Mouse (Mus musculus): ENCODE data around the gene Urad.
A peak's percentile ranks its signal among the peaks of the same experiment; 100 is the strongest.

Gene Urad

DNA sequence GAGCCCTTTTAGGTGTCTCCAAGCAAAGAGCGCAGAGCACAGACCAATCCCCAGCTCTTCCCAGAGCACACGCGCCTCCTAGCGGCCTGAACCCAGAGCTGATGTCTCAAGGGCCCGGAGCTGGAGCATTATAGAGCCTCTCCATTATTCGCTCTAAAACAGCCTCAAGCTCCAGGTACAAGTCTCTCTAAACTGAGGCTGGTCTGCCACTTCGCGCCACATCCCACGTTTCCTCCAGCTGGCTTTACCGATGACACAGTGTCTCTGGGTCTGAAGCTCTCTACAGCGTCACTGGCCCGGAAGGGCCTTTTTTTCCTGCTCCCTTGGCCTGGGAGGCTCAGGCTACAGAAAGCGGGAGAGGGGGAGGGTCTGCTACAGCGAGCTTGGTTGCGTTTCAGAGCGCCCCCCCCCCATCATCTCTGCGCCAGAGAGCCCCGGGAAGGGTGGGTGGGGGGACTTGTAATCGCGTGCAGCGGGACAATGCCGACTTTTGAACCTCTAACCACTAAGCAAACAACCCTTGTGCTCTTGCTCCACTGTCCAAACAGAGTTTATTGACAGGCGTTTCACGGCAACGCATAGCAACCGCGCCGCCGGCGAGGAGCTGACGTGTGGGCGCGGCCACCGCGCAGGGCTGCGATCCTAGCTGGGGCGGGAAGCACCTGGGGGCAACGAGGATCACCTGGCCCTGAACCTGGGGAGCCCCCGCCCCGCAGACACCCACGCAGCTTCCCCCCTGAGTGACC, 22.8 kb downstream of the Urad start:
- DNase-seq: peak; percentile 64 to 75

DNA sequence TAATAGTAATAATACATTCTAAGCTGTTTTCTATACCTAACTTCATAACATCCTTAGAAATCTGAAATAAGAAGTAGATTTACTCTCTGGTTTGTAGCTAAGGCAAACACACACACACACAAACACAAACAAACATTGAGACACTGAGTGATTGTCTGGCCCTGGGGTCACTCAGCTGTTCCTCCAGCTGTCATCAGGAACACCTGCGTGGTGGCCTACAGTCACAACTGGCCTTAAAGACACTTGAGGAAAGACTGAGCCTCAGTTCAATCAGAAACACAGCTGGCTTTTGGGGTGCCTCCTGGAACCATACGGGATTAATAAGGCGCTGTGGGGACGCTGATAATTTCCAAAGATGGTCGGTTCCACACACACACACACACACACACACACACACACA, 25.0 kb downstream of the Urad start:
- no peak for DNase-seq

DNA sequence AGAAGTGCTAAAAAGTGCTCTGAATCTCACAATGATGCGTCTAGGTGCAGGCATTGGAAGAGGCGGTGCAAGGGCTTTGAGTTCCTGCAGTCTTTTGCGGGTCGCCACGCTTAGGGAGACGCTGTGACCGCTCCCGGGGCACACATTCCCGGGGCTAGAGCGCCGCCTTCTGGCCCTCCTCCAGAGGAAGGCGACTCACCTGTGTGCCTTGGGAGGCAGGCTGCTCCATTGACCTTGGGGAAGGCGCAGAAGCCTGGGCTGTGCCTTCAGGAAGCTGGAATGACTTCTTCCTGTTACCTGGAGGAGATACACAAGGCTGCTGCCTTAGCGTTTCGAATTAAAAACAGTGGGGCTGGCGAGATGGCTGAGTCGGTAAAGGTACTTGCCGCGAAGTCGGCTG, 28.1 kb downstream of the Urad start:
- DNase-seq: peak in 1 of 2 experiments; percentile 10

DNA sequence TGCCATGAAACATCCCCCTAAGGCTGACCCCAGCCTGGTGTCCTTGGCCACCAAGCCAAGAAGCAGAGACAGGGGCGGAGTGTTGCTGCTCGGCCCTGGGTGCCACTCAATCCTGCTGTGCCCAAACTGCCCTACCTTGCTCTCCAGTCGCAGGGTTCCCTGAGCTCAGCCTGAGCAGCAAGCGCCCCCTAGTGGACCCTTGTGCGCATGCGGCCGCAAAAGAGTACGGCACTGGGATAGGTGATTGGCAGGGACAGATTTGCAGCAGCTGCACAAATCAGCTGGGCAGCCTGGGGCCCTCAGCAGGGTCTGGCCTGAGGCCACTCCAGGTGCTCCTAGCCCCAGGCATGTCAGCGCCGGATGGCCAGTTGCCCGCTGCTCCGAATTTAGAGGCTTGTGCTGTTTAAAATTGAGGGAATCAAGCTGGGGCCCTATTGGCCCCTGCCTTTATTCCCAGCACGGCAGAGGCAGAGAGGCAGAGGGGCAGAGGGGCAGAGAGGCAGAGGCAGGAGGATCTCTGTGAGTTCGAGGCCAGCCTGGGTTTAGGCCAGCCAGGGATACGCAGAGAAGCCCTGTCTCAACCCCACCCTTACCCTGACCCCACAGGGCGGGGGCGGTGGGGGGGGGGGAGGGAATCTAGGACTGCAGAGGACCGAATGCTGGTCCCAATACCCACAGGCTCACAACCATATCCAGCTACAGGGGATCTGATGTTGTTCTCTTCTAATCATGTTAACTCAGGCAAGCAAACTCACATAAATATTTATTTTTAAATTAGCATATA, 28.9 kb downstream of the Urad start:
- peak; percentile 25 to 38 for DNase-seq

DNA sequence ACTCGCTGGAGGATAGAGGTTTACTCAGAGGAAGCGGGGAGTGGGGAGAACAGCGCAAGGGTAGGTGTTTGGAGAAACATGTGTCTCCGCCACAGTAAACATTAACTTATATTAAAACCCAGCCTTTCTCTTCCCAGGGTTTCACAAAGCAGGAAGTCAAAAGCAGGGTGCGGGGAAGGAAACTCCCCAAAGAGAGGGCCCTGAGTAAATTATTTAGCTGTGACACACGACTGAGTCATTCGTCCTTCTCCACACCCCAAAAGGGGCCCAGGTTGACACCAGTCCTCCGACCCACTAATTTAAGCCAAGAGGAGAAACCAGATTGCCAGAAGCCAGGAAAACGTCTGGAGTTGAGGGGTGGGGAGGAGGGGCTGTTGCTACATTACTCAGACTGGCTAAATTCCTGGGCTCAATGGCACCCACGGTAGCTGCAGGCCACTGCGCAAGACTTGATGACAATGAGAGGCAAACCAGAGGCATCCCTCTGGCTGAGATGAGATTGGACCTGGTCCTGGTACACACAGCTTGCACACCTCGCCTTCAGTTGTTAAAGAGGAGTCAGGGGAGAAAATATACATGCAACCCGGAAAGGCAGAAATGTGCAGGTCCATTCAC, 29.6 kb downstream of the Urad start:
- DNase-seq: no peak

DNA sequence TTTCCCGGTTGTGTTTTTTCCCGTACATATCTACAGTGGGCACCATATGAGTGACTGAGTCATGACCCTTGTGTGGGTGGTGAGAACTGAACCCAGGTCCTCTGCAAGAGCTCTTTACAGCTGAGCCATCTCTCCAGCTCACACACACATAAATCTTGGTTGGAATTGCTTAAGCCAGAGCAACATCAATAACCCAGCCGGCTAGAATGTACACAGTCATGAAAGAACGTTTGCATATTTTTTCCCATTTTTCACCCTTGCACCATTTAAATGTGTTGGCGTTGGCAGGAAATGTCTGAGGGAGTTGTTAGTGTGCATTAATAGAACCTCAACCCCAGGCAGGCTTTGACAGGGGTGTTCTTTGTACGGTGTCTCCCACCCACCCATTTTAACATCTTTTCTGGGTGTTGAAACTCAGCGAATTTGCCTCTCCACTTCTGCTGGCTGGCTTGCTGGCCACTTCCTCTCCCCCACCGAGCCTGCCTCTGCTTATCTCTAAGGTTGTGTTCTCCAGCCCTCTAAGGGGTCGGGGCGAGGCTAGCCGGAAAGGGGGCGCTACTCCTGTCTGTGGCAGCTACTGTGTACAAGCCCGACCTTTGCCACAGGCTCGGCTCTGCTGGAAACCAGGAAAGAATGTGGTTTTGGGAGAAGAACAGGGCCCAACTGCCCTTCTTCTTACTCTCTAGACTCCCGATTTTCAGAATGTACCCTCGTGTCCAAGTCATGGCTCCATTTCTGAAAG, 30.3 kb downstream of the Urad start:
- DNase-seq: no peak

DNA sequence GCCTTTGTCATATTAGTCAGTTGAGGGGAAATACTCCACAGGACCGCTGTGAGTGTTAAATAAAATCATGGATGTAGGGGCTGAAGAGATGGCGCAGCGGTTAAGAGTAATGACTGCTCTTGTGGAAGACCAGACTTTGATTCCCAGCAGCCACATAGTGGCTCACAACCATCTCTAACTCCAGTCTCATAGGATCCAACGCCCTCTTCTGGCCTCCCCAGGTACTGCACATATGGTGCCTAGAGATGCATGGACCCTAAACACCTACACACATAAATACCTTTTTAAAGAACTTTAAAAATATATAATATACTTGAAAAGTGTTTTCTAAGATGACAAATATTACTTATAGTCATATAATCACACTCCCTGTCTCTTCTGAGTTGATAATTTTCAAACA, 37.9 kb downstream of the Urad start:
- no peak for DNase-seq

DNA sequence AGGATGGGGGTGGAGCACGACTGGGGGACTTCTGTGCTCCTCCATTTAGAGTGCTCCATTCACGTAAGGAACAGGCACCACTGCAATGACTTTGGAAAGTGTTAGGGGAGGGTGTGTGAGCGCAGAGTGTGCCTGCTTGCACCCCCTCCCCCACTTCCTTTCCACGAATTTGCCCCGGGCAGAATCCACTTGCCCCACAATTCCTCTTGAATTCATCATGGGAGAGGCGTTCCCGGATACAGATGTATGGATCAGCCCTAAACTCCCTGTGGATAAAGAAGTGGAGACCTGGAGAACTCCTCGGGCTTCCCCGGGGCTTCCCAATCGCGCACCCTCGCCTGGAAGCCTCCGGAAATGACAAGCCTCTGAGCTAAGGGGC, 44.7 kb downstream of the Urad start:
- no peak for DNase-seq

DNA sequence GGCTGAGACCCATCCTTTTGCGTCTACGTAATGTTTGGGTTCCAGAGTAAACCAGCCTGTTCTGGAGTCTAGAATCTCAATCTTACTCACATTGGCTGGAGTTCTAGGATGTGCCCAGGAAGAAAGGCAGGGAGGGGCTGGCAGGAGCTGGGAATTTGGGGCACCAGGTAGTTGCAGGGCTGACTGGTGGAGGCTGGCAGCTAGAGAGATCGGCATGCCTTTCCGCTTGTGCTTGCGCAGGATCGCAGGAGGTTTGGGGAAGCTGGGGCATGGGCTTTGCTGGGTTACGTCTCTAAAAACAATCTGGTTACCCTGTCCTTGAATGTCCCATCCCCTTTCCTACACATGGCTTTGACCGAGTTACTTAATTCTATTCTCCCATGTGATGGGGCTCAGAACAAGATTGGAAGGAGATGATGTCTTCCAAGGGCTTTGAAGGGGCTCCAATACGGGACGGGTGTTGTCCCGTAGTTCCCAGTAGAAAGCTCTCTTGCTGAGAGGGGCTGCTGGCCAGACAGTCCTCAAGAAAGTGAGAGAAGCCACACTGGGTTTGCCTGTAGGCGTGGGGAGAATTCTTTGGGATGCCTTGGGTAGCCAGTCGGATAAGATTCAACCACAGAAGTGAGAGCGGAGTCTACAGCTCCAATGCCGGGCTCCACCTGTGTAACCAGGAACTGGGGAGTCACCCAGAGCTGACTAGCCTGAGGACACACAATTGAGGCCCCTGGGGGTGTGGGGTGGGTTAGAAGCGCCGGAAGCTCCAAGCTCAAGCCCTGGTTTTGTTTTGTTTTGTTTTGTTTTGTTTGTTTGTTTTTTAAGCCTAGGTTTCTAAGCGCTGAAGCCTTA, 45.3 kb downstream of the Urad start:
- DNase-seq: no peak

DNA sequence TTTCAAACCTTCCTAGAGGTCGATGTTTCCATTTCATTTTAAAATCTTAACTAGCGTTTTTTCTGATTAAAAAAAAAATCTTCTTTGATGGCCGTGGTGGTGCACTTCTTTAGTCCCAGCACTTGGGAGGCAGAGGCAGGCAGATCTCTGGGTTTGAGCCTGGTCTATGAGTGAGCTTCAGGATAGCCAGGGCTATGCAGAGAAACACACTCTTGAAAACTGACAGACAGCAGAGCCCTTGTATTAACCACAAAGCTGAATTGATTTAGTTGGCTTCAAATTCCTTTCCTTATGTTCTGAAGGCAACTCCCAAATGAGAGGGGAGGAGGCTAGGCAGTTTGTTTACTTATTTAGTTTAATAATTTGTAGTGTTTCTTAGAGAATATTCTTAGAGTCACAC, 46.5 kb downstream of the Urad start:
- no peak for DNase-seq

DNA sequence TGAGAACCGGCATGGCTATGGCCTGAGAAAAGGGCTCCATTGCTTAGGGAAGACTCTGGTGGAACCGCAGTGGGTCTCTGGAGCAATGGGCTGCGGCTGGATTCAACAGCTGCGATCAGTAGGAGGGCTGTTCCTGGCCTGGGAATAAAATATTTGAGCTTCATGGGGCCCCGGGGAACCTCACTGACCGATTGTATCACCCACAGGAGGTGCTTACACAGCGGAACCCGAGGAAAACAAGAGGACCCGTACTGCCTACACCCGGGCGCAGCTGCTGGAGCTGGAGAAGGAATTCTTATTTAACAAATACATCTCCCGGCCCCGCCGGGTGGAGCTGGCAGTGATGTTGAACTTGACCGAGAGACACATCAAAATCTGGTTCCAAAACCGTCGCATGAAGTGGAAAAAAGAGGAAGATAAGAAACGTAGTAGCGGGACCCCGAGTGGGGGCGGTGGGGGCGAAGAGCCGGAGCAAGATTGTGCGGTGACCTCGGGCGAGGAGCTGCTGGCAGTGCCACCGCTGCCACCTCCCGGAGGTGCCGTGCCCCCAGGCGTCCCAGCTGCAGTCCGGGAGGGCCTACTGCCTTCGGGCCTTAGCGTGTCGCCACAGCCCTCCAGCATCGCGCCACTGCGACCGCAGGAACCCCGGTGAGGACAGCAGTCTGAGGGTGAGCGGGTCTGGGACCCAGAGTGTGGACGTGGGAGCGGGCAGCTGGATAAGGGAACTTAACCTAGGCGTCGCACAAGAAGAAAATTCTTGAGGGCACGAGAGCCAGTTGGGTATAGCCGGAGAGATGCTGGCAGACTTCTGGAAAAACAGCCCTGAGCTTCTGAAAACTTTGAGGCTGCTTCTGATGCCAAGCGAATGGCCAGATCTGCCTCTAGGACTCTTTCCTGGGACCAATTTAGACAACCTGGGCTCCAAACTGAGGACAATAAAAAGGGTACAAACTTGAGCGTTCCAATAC, 47.8 kb downstream of the Urad start:
- DNase-seq: no peak

DNA sequence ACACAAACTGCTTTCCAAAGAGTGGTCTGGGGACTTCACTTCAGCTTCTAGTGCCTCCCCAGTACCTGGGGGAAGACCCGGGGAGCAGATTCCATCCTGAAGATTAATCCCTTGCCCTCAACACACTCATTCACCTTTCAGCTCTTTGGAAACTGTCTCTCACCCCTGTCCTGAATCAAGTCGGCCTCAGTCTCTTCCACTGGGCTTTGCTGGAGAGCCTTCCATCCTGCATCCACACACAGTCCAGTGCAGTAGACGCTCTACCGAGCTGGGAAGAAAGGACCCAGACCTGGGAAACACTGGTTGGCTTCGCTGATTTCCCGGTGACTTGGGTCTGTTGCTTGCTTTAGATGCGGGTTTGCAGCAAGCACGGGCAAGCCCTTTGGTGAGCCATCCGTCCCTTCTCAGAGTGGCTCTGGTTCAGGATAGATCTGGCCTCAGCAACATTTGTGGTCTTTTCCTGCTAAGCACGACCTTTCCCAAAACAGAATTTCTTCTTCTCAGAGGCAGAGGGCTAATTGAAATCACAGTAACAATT, 49.4 kb downstream of the Urad start:
- no peak for DNase-seq

DNA sequence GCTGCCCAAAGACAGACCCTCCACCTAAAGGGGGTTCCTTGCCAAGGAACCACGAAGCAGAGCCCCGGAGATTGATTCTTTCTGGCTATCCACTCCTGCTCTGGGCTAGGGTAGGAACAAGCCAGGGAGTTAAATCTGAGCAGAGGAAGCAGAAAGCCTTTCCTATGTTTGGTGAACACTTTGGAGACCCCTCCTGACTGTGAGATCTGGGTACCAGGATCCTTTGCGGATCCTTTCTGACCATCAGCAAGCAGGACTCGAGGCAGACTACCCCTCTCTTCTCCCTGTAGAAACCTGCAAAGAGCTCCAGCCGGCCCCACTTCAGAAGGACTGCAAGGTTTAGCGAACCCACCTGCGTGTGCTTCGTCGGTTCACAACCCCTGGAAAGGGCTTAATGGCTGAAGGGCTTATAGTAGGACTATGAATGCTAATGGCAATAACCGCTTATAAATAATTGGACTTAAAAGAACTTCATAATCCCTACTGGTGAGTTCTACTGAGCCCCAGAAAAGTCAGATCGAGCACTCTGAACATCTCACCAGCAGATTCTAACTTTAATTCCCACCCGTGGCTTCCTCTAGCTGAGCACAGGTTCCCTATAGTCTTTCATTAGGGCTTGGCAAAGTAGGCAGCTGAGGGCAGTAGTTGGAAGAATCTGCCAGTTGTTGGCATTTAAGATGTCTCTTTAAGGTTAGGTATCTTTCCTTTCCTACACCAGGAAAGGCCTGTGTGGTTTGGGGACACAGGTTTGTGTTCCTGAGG, 50.0 kb downstream of the Urad start:
- no peak for DNase-seq

DNA sequence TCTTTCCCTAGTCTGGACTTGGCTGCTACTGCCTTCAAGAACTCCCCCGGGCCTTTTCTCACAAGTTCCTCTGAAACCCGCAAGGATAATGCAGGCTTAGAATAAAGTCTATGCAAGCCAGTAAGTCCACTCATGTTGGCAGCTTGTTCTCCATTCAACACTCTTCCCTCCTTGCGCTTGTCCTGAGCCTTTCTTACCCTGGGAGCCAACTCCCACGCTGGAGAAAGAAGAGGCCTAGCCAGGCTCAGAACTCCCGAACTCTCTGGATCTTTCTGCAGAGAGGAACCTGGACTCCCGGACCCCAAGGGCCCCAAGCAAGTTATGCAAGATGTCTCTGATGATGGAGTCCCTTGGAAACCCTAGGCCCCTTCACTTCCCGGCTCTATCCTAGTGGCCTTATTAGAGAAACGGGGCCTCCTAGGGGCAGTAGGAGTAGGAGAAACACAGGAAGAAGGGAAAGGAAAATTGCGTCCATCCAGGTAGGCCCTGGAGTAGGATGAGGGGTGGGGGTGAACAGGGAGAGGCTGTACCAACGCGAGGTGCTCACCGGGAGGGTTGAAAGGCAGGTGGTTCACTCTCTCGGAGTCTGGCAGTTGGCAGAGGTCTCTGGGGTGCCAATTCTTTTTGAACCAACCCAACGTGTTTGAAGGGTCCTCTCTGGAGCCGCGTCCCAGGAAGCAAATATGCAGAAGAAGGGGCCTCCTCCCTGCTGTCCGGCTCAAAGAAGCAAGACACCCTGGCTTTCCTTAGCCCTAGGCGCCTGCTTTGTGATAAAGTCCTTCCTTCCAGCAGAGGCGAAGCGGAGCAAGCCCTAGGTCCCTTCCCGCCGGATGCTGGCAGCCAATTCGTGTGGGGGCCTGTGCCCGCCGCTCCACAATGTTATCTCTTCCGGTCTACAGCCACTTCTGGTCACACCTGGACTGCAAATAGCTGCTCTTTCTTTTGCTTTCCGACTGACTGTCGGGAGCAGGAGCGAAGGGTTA, 51.3 kb downstream of the Urad start:
- DNase-seq: no peak

DNA sequence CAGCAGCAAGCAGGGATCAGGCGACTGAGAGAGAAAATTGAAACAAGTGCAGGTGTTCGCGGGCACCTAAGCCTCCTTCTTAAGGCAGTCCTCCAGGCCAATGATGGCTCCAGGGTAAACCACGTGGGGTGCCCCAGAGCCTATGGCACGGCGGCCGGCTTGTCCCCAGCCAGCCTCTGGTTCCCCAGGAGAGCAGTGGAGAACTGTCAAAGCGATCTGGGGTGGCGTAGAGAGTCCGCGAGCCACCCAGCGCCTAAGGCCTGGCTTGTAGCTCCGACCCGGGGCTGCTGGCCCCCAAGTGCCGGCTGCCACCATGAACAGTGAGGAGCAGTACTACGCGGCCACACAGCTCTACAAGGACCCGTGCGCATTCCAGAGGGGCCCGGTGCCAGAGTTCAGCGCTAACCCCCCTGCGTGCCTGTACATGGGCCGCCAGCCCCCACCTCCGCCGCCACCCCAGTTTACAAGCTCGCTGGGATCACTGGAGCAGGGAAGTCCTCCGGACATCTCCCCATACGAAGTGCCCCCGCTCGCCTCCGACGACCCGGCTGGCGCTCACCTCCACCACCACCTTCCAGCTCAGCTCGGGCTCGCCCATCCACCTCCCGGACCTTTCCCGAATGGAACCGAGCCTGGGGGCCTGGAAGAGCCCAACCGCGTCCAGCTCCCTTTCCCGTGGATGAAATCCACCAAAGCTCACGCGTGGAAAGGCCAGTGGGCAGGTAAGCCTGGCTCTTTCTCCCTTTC, 52.1 kb downstream of the Urad start, which contains the start of gene Pdx1:
Gene Pdx1, plus strand, starts transcription at position 34 of the 747 bp plus-strand sequence.
- DNase-seq: no peak

DNA sequence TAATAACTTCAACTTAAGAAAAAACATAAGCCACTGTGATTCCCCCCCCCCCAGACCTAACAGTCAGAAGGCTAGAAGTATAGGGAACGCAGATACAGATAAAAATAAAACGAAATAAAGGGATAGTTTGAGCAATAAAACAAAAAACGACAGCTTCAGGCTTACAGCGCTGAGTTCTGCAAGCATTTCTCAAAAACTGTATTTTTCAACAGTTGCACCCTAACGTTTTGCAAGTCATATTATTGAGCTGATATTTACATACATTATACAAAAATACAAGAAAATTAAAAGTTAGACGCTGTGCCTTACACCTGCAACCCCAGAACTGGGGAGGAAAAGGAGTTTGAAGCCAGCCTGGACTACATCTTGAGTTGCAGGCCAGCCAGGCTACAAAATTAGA, 52.9 kb downstream of the Urad start:
- DNase-seq: no peak

DNA sequence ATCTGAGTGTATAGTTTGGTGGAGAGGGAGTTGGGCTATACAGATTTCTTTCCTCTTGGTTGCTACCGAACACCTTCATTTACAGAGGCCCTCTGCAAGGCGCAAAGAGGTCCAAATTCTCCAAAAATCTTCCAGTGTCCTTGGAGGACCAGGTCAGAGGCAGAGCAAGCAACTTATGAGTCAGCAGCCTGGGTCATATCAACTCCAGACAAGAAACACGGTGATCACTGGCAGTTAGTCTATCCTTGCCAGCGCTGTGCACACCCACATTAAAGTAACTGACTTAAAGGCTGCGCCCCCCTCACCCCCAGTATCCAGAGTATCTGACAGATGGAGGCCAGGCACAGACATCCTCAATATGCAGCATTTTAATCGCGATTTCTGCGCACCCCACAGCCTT, 53.5 kb downstream of the Urad start:
- no peak for DNase-seq

DNA sequence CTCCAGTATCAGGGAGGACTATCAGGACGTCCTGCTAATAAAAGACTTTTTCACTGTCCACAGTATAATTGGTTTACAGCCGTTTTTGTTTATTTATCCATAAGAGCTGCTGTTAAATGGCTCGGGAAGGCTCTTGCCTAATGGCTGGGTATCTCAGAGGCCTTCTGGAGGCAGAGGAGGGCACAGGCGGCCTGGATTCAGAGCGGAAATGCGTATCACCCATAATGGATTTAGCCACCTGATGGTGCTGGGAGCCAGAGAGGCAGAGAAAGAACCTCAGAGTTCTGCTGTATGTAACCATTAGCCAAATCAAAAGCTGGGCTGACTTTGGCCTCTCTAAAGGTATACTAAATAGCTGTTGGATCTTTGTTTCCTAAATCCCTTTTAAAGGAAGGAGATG, 54.8 kb downstream of the Urad start:
- DNase-seq: no peak
